Mouse (Mus musculus): ENCODE measurements around the gene Armc2.

DNA sequence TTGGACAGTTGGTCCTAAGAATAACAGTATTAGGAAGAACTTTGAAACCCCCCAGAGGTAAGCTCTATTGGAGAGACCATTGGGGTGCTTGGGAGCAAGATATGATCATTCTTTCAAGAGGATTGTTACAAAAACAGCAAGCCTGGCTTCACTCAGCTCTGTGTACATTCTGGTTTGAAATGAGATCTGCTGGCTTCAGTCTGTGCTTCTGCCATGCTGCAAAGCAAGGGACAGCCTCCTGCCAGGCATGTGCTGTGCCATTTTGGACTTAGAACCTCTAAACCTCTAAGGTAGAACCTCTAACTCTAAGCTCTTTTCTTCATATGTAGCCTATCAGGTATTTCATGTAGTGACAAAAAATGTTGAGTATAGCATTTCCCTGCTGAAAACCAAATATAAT, 142.6 kb downstream of the Armc2 start:
- TF ChIP-seq CTCF (IDR thresholded peaks at IDR 0.05; ENCODE audit: low read depth), result no peak
- TF ChIP-seq EP300 (IDR thresholded peaks at IDR 0.05; ENCODE audit: low read depth), result no peak

Measured in liver, postnatal 0 days (tissue).